Mouse (Mus musculus) CH12.LX (cell line): ENCODE data around the gene B430306N03Rik. TPM values are rescaled to one million over a fixed set of nuclear protein-coding genes. Genes with fewer than 3 reads are reported as not detected.

Source experiments
- DNase-seq: peaks from one replicate; pipeline ENCODE4 v3.0.0-alpha.2; 2013; ENCODE audit errors: extremely low read depth
- H3K27ac ChIP-seq: 2 replicates; pipeline ENCODE4 v1.5.1; 2012; ENCODE audit warnings: low read depth, mild to moderate bottlenecking, control low read depth, moderate library complexity; ENCODE audit not compliant: insufficient read depth
- H3K27me3 ChIP-seq: replicated peaks from 2 replicates; pipeline ENCODE3; 2012; ENCODE audit warnings: inconsistent platforms
- H3K36me3 ChIP-seq, 2 experiments: replicated peaks in 1 of 2; 2 replicates each; pipeline versions ENCODE3 to v1.6.1; 2012; ENCODE audit warnings: inconsistent platforms in 1 of 2, low read length in 1 of 2, mild to moderate bottlenecking in 1 of 2, mixed read lengths in 1 of 2, moderate library complexity in 1 of 2; ENCODE audit not compliant: control insufficient read depth in 1 of 2, insufficient read depth in 1 of 2
- H3K4me1 ChIP-seq, 2 experiments: 2 replicates each; pipeline ENCODE4 v1.6.1; 2012; ENCODE audit warnings: inconsistent platforms in 1 of 2, moderate library complexity in 1 of 2; ENCODE audit not compliant: insufficient read depth in 2 of 2, control insufficient read depth in 1 of 2
- H3K4me2 ChIP-seq: 2 replicates; pipeline ENCODE4 v1.6.1; 2012; ENCODE audit warnings: low read depth, mild to moderate bottlenecking, control low read depth; ENCODE audit not compliant: poor library complexity, insufficient read depth, severe bottlenecking
- H3K4me3 ChIP-seq, 3 experiments: fragments of 150-350 bp in 1 of 3; sonication (generic) in 1 of 3; replicated peaks in 1 of 3; 2 replicates each; pipeline versions ENCODE3 to v1.5.1; 2011 to 2012; ENCODE audit warnings: low read depth in 2 of 3, low read length in 2 of 3, mild to moderate bottlenecking in 2 of 3, moderate library complexity in 2 of 3, control low read depth in 1 of 3, improper control_type of control experiment in 1 of 3, inconsistent platforms in 1 of 3, mixed read lengths in 1 of 3; ENCODE audit not compliant: poor library complexity in 1 of 3
- H3K79me2 ChIP-seq: replicated peaks from 2 replicates; pipeline ENCODE4 v1.6.1; 2012; ENCODE audit warnings: mild to moderate bottlenecking, moderate library complexity; ENCODE audit not compliant: control insufficient read depth, poor library complexity, insufficient read depth, severe bottlenecking; ENCODE audit errors: extremely low read depth
- H3K9ac ChIP-seq: 2 replicates; pipeline ENCODE4 v1.6.1; 2012; ENCODE audit warnings: low read depth, mild to moderate bottlenecking, control low read depth, moderate library complexity; ENCODE audit not compliant: insufficient read depth
- H3K9me3 ChIP-seq: replicated peaks from 2 replicates; pipeline ENCODE3; 2012; ENCODE audit warnings: low read length, inconsistent platforms, mixed read lengths
- BHLHE40 ChIP-seq: IDR thresholded peaks from 2 replicates; pipeline ENCODE4 v1.6.1; 2011; ENCODE audit warnings: mild to moderate bottlenecking, low read depth, low read length, improper control_type of control experiment
- CTCF ChIP-seq, 2 experiments: IDR thresholded peaks in 1 of 2; conservative IDR thresholded peaks in 1 of 2; 2 replicates each; pipeline ENCODE4 v1.5.1; 2011 to 2012; ENCODE audit warnings: low read depth in 2 of 2, low read length in 2 of 2, improper control_type of control experiment in 1 of 2, inconsistent platforms in 1 of 2, mild to moderate bottlenecking in 1 of 2, moderate library complexity in 1 of 2
- E2F4 ChIP-seq: IDR thresholded peaks from 2 replicates; pipeline ENCODE4 v1.6.1; 2011; ENCODE audit warnings: low read depth, low read length, improper control_type of control experiment; ENCODE audit not compliant: insufficient replicate concordance
- HCFC1 ChIP-seq: IDR thresholded peaks from 2 replicates; pipeline ENCODE4 v1.6.1; 2012; ENCODE audit warnings: low read depth, mild to moderate bottlenecking, inconsistent platforms, low read length, improper control_type of control experiment
- IRF4 ChIP-seq: IDR thresholded peaks from 2 replicates; pipeline ENCODE4 v1.6.1; 2014; ENCODE audit warnings: low read depth, mild to moderate bottlenecking, inconsistent platforms, low read length, improper control_type of control experiment
- JUN ChIP-seq: IDR thresholded peaks from 2 replicates; pipeline ENCODE4 v1.6.1; 2011; ENCODE audit warnings: low read depth, mild to moderate bottlenecking, low read length, improper control_type of control experiment, moderate library complexity; ENCODE audit not compliant: insufficient read depth
- KAT2A ChIP-seq: IDR thresholded peaks from 2 replicates; pipeline ENCODE4 v1.6.1; 2012; ENCODE audit warnings: low read length, improper control_type of control experiment, inconsistent platforms; ENCODE audit not compliant: insufficient replicate concordance
- MAFK ChIP-seq: IDR thresholded peaks from 2 replicates; pipeline ENCODE4 v1.6.1; 2011; ENCODE audit warnings: low read length, improper control_type of control experiment; ENCODE audit not compliant: insufficient replicate concordance
- MEF2A ChIP-seq: IDR thresholded peaks from 2 replicates; pipeline ENCODE4 v1.6.1; 2014; ENCODE audit warnings: low read depth, mild to moderate bottlenecking, inconsistent platforms, low read length, improper control_type of control experiment, borderline replicate concordance
- MYC ChIP-seq: IDR thresholded peaks from 2 replicates; pipeline ENCODE4 v1.6.1; 2011; ENCODE audit warnings: low read depth, mild to moderate bottlenecking, improper control_type of control experiment, low read length
- POLR2AphosphoS2 ChIP-seq: IDR thresholded peaks from 2 replicates; pipeline ENCODE4 v1.6.1; 2011; ENCODE audit warnings: low read depth, low read length, improper control_type of control experiment
- RAD21 ChIP-seq: IDR thresholded peaks from 2 replicates; pipeline ENCODE4 v1.6.1; 2011; ENCODE audit warnings: low read depth, mild to moderate bottlenecking, low read length, improper control_type of control experiment, moderate library complexity
- RCOR1 ChIP-seq: conservative IDR thresholded peaks from 2 replicates; pipeline ENCODE4 v1.6.1; 2012; ENCODE audit warnings: low read depth, mild to moderate bottlenecking, inconsistent platforms, low read length, improper control_type of control experiment
- SMC3 ChIP-seq: IDR thresholded peaks from 2 replicates; pipeline ENCODE4 v1.6.1; 2011; ENCODE audit warnings: low read depth, low read length, improper control_type of control experiment
- TBP ChIP-seq: conservative IDR thresholded peaks from 2 replicates; pipeline ENCODE4 v1.6.1; 2011; ENCODE audit warnings: low read depth, low read length, improper control_type of control experiment
- USF1 ChIP-seq: IDR thresholded peaks from 2 replicates; pipeline ENCODE4 v1.6.1; 2014; ENCODE audit warnings: low read depth, mild to moderate bottlenecking, inconsistent platforms, low read length, improper control_type of control experiment
- USF2 ChIP-seq: conservative IDR thresholded peaks from 2 replicates; pipeline ENCODE4 v1.6.1; 2011; ENCODE audit warnings: low read depth, low read length, improper control_type of control experiment
- ZC3H11A ChIP-seq: IDR thresholded peaks from 2 replicates; pipeline ENCODE4 v1.6.1; 2012; ENCODE audit warnings: low read depth, mild to moderate bottlenecking, inconsistent platforms, low read length, improper control_type of control experiment
- ZNF384 ChIP-seq: IDR thresholded peaks from 2 replicates; pipeline ENCODE4 v1.6.1; 2012; ENCODE audit warnings: low read depth, low read length, improper control_type of control experiment, inconsistent platforms
- dilution Hi-C: fragments of 300-500 bp; cut with MboI; formaldehyde crosslinking; loops from 2 replicates; pipeline ENCODE4 v1.14.3; 2020; ENCODE audit warnings: low sequenced_read_pairs; ENCODE audit not compliant: extremely low pct_unique_long_range_greater_than_20kb, extremely low pct_ligation_motif_present
- in situ Hi-C: fragments of 300-500 bp; cut with MboI; formaldehyde crosslinking; loops from 3 replicates; pipeline ENCODE4 v1.14.3; 2019; ENCODE audit warnings: low sequenced_read_pairs, low pct_ligation_motif_present, low pct_unique_long_range_greater_than_20kb, mixed read lengths
- polyA plus RNA-seq: library from polyadenylated mRNA; unstranded; fragments of >175 nt; gene quantifications from 2 replicates; pipeline ENCODE4 v1.2.1, GENCODE M21; 2012; ENCODE audit warnings: low read depth; ENCODE audit not compliant: insufficient read length
- total RNA-seq, 2 experiments: library from RNA; depleted of rRNA; stranded (reverse); fragments of 300-350 nt in 1 of 2; fragments of >200 nt in 1 of 2; gene quantifications; 2 replicates each; pipeline ENCODE4 v1.2.3; 2012 to 2014

B430306N03Rik gene
- total and polyA plus RNA-seq, 3 experiments, result 0.08 to 1.0 (median 0.21) TPM

DNA sequence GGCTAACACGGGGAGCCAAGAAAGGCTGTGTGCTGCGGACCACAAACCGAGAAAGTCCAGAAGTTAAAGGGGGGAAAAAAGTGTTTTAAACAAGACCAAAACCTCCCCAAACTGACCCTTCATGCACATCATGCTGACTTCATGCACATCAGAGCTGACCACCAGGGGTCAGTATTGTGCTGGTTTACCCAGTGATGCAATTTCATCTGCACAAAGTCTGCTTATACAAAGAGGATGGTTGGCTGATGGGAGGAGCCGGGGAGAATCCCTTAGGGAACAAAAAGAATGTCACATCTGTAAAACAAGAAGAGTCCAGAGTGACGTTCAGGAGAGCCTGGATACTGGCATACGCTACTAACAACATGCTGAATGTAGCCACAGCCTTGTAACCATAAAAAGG, 41.1 kb upstream of the B430306N03Rik start:
- Histone ChIP-seq H3K9ac (no peak overlapping the region), H3K9me3 (no peaks in the 10 kb centered on the region), H3K4me2 (no peak overlapping the region), H3K36me3 (no peaks in the 10 kb centered on the region), H3K27ac (no peak overlapping the region), H3K27me3 (no peaks in the 10 kb centered on the region), H3K79me2 (no peaks in the 10 kb centered on the region), H3K4me1 (peaks cover 0 to 29% of the 10 kb centered on the region in 2 experiments; a peak in 2 of 4 replicates), H3K4me3 (no peak overlapping the region)
- dilution Hi-C loops (no loop called here), in situ Hi-C loops (loop anchor here (25.0 kb wide), 1 partner anchor 163 kb away; no protein-coding TSS in a partner anchor)
- peak; percentile 85 for DNase-seq
- peak; percentile 97 for TF ChIP-seq SMC3
- TF ChIP-seq IRF4, result no peak
- TF ChIP-seq MYC, result no peak
- peak; percentile 79 to 91 for TF ChIP-seq CTCF (conservative IDR thresholded peaks at IDR 0.05 in 1 of 2, IDR thresholded peaks at IDR 0.05 in 1 of 2; ENCODE audit: low read depth in 2 of 2, low read length in 2 of 2)
- peak; percentile 70 for TF ChIP-seq ZC3H11A
- no peak for TF ChIP-seq MAFK
- no peak for TF ChIP-seq BHLHE40
- TF ChIP-seq RAD21, result peak; percentile 91
- TF ChIP-seq POLR2AphosphoS2, result no peak
- TF ChIP-seq KAT2A, result no peak

DNA sequence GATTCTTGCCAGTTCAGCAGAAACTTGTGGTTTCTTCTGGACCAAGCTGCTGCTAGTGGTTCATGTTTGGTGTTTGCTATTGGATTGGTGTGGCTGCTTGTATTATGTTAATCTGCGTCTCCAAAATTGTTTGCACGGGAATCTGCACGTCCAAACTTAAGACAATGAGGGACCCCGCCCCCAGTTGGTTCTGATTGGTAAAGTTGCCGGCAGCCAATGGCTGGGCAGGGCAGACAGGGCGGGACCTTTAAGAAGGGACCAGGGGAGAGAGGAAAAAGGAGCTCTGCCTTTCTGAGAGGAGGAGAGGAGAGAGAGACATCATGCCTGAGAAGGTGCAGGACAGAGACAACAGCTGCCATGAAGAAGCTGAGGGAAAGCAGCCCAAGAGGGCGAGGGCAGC, 40.2 kb upstream of the B430306N03Rik start:
- no peaks in the 10 kb centered on the region for H3K79me2 ChIP-seq
- H3K4me2 ChIP-seq, result no peak overlapping the region
- H3K4me3 ChIP-seq, result no peak overlapping the region
- H3K4me1 ChIP-seq, result peaks cover 0 to 29% of the 10 kb centered on the region in 2 experiments; a peak in 2 of 4 replicates
- H3K27me3 ChIP-seq, result no peaks in the 10 kb centered on the region
- no peak overlapping the region for H3K9ac ChIP-seq
- dilution Hi-C loops (no loop called here), in situ Hi-C loops (loop anchor here (25.0 kb wide), 1 partner anchor 163 kb away; no protein-coding TSS in a partner anchor)
- H3K27ac ChIP-seq, result no peak overlapping the region
- no peaks in the 10 kb centered on the region for H3K9me3 ChIP-seq
- DNase-seq, result no peak
- TF ChIP-seq RCOR1, result no peak
- no peak for TF ChIP-seq USF2
- TF ChIP-seq MAFK, result no peak
- TF ChIP-seq KAT2A, result no peak
- TF ChIP-seq ZNF384, result no peak
- TF ChIP-seq TBP, result no peak
- TF ChIP-seq E2F4, result no peak
- no peak for TF ChIP-seq JUN
- no peak for TF ChIP-seq HCFC1
- no peak for TF ChIP-seq USF1
- TF ChIP-seq ZC3H11A, result no peak
- no peak for TF ChIP-seq IRF4
- no peak for TF ChIP-seq MEF2A
- H3K36me3 ChIP-seq, result no peaks in the 10 kb centered on the region
